14 mouse cellular contexts compared by ENCODE assay signal in genomic region chr10:107905274-107906034, GRCm38 (mm10). TPM values are rescaled to one million over a fixed set of nuclear protein-coding genes. Genes with fewer than 3 reads are reported as not detected.
DNase-seq lines count a peak whose midpoint lies in the region; ATAC-seq and TF ChIP-seq lines count a peak whose summit lies in the region.
"Had no signal": no experiment of that assay in that cellular context is flagged by ENCODE, and none has a peak within 500 bp of the region (broad histone marks: within the 10 kb centered on the region; RNA-seq: fewer than 3 reads in every experiment).

No protein-coding gene starts in this region.

- H3K27ac ChIP-seq in gastrocnemius, adult 2 months = peak overlapping the region; percentile 55
- H3K27ac ChIP-seq in kidney, embryonic 14.5 days (ENCODE audit: low read depth, low read length) = no peak overlapping the region
- H3K27ac ChIP-seq: hindbrain, embryonic 15.5 days had no signal

- H3K4me3 ChIP-seq in gastrocnemius, adult 2 months = no peak overlapping the region
- no peak overlapping the region for H3K4me3 ChIP-seq in kidney, embryonic 14.5 days (ENCODE audit: low read length)
- H3K4me3 ChIP-seq: hindbrain, embryonic 15.5 days had no signal

- no peaks in the 10 kb centered on the region for H3K27me3 ChIP-seq in kidney, embryonic 14.5 days (ENCODE audit: control insufficient read depth, insufficient read depth, low read length)
- H3K27me3 ChIP-seq: hindbrain, embryonic 15.5 days had no signal

- intact Hi-C loops in gastrocnemius, adult 2 months (cut with DNase I) = no loop called here
- intact Hi-C loops in gastrocnemius, postnatal 36 days (cut with DNase I) = no loop called here

- WGBS in kidney, embryonic 14.5 days = 52% methylated on average over 7 of the region's 7 CpGs

- H3K4me1 ChIP-seq in kidney, embryonic 14.5 days (ENCODE audit: control insufficient read depth, insufficient read depth, low read length) = no peaks in the 10 kb centered on the region
- H3K4me1 ChIP-seq: hindbrain, embryonic 15.5 days had no signal

- H3K4me2 ChIP-seq in kidney, embryonic 14.5 days (replicated peaks; ENCODE audit: low read depth, low read length) = no peak overlapping the region
- H3K4me2 ChIP-seq: hindbrain, embryonic 15.5 days had no signal

- ATAC-seq in kidney, embryonic 14.5 days (ENCODE audit: low FRiP score, low TSS enrichment) = 0 out of 2 replicates have a peak, but pooled peaks have one; percentile 38

- DNase-seq in gastrocnemius, adult 2 months = no peak
- DNase-seq in gastrocnemius, postnatal 36 days = no peak
- DNase-seq in kidney, postnatal 25 days = no peak
- peak; percentile 94 for DNase-seq in 3T3-L1 (ENCODE audit: low read depth, low spot score)
- peak; percentile 56 for DNase-seq in fibroblast of lung, adult 2 months (ENCODE audit: low read depth)
- DNase-seq in adrenal gland, postnatal 10 days = no peak
- no peak for DNase-seq in adrenal gland, postnatal 14 days
- DNase-seq: adrenal gland, postnatal 36 days; cerebellum, adult 18-20 months; gastrocnemius, postnatal 10 days; liver; right cerebral cortex, postnatal 4 days had no signal

- no peaks in the 10 kb centered on the region for H3K9me3 ChIP-seq in kidney, embryonic 14.5 days (ENCODE audit: control insufficient read depth, low read length)
- H3K9me3 ChIP-seq: hindbrain, embryonic 15.5 days had no signal

- no peak for TF ChIP-seq CTCF in gastrocnemius, adult 2 months (IDR thresholded peaks at IDR 0.05)

- no peak overlapping the region for H3K9ac ChIP-seq in kidney, embryonic 14.5 days (ENCODE audit: low read depth, low read length)
- H3K9ac ChIP-seq: hindbrain, embryonic 15.5 days had no signal

- no peaks in the 10 kb centered on the region for H3K36me3 ChIP-seq in kidney, embryonic 14.5 days (ENCODE audit: control insufficient read depth, insufficient read depth, low read length)
- H3K36me3 ChIP-seq: hindbrain, embryonic 15.5 days had no signal

RNA-seq across cellular contexts. Expression of gene Otogl, which starts 6.5 kb away (rescaled TPM):
- under 1 TPM; 0.05 to 0.06 TPM for total RNA-seq in gastrocnemius, adult 2 months (2021)
- total RNA-seq in gastrocnemius, postnatal 36 days (2021) = not detected
- polyA plus RNA-seq in kidney, embryonic 14.5 days (2014; fragmentation: Nextera tagmentation; extraction: Ambion mirVana) = 0.06 and 0.07 TPM in 2 replicates
- under 1 TPM; 0.09 to 0.15 TPM for total RNA-seq in adrenal gland, postnatal 10 days (2021)
- 0.08 and 0.22 TPM in 2 replicates for total RNA-seq in adrenal gland, postnatal 14 days (2021)

Comparison
In these comparisons a context has a peak if more than half of its experiments do, and no peak if none do; other contexts are left out.
1. DNase-seq: peak in 3T3-L1 (single experiment) and fibroblast of lung, adult 2 months (single experiment); none in gastrocnemius, adult 2 months (single experiment), gastrocnemius, postnatal 36 days (0 of 2), kidney, postnatal 25 days (0 of 2), adrenal gland, postnatal 10 days (single experiment) and adrenal gland, postnatal 14 days (single experiment).